Mouse (Mus musculus) spleen, adult 2 months (tissue): ENCODE measurements at regions not wholly inside any gene's neighbourhood (a gene's known extent, or its start where the extent isn't known, plus 50 kb on each side); places are given as distances from the start of the nearest gene placed in this dataset.

Experiments used
- CTCF ChIP-seq: fragments of 200-500 bp; IDR thresholded peaks from 2 replicates; pipeline ENCODE4 v1.5.1; 2011; ENCODE audit warnings: mild to moderate bottlenecking, inconsistent platforms; ENCODE audit not compliant: insufficient read depth, insufficient read length, insufficient replicate concordance; ENCODE audit errors: extremely low read depth
- POLR2A ChIP-seq: fragments of 200-500 bp; IDR thresholded peaks from 2 replicates; pipeline ENCODE4 v1.6.1; 2011; ENCODE audit warnings: low read depth, low read length, inconsistent platforms

GRCm38 (mm10) chr12:35246226-35247014 is 199.4 kb downstream of the Snx13 start:
- no peak for TF ChIP-seq POLR2A
- TF ChIP-seq CTCF, result no peak
